Mouse (Mus musculus) liver, embryonic 14.5 days (tissue): ENCODE data around the gene Rab20. TPM values are rescaled to one million over a fixed set of nuclear protein-coding genes. Genes with fewer than 3 reads are reported as not detected.
"Not testable (repeated sequence)": the region's sequence is repeated elsewhere in the genome, so short reads cannot be mapped to it uniquely, and the experiment has no call there.

Experiments used
- ATAC-seq: fragments of 200-750 bp; cut with Nextera tagmentation; 2 replicates; pipeline ENCODE4 v1.8.0; 2017; ENCODE audit warnings: moderate number of reproducible peaks, mild to moderate bottlenecking, moderate library complexity; ENCODE audit not compliant: insufficient read depth
- DNase-seq, 3 experiments: peaks; one replicate each; pipeline ENCODE4 v3.0.0-alpha.2; 2012 to 2013; ENCODE audit warnings: low read depth in 3 of 3, low spot score in 3 of 3
- H3K27ac ChIP-seq: fragments of 300-500 bp; sonication (generic); 2 replicates; pipeline ENCODE4 v1.5.1; 2014; ENCODE audit warnings: moderate library complexity, mild to moderate bottlenecking, control low read depth, inconsistent platforms
- H3K27me3 ChIP-seq: fragments of 300-500 bp; sonication (generic); 2 replicates; pipeline ENCODE4 v1.6.1; 2014; ENCODE audit warnings: mild to moderate bottlenecking, low read length, moderate library complexity; ENCODE audit not compliant: control insufficient read depth, insufficient read depth
- H3K36me3 ChIP-seq: fragments of 300-500 bp; sonication (generic); replicated peaks from 2 replicates; pipeline ENCODE4 v1.6.1; 2014; ENCODE audit warnings: low read depth; ENCODE audit not compliant: control insufficient read depth, insufficient read depth
- H3K4me1 ChIP-seq, 2 experiments: fragments of 200-500 bp in 1 of 2; fragments of 300-500 bp in 1 of 2; sonication (generic) in 1 of 2; replicated peaks; 2 replicates each; pipeline ENCODE4 v1.6.1; 2012 to 2014; ENCODE audit warnings: antibody characterized with exemption in 1 of 2, inconsistent platforms in 1 of 2, low read length in 1 of 2; ENCODE audit not compliant: control insufficient read depth in 2 of 2, insufficient read depth in 2 of 2
- H3K4me2 ChIP-seq: fragments of 300-500 bp; sonication (generic); 2 replicates; pipeline ENCODE4 v1.6.1; 2014; ENCODE audit warnings: low read depth, mild to moderate bottlenecking, control low read depth, moderate library complexity
- H3K4me3 ChIP-seq, 2 experiments: fragments of 200-500 bp in 1 of 2; fragments of 300-500 bp in 1 of 2; sonication (generic) in 1 of 2; 2 replicates each; pipeline ENCODE4 v1.5.1; 2012 to 2014; ENCODE audit warnings: low read depth in 2 of 2, low read length in 2 of 2, mild to moderate bottlenecking in 2 of 2, control low read depth in 1 of 2, inconsistent platforms in 1 of 2, moderate library complexity in 1 of 2; ENCODE audit not compliant: insufficient read depth in 1 of 2
- H3K9ac ChIP-seq: fragments of 300-500 bp; sonication (generic); replicated peaks from 2 replicates; pipeline ENCODE4 v1.6.1; 2014; ENCODE audit warnings: mild to moderate bottlenecking, control low read depth, moderate library complexity
- H3K9me3 ChIP-seq: fragments of 300-500 bp; sonication (generic); 2 replicates; pipeline ENCODE4 v1.6.1; 2016; ENCODE audit warnings: low read length, mixed read lengths; ENCODE audit not compliant: control insufficient read depth
- CTCF ChIP-seq: IDR thresholded peaks from 2 replicates; pipeline ENCODE4 v1.5.1; 2016; ENCODE audit warnings: antibody characterized with exemption, low read depth, control low read depth
- EP300 ChIP-seq: IDR thresholded peaks from 2 replicates; pipeline ENCODE4 v1.6.1; 2016; ENCODE audit warnings: antibody characterized with exemption, low read depth
- WGBS: fragments of 180-500 bp; shearing (Covaris S2); extraction: QIAGEN DNeasy Blood & Tissue Kit; methylation state at CpG from one replicate; pipeline ENCODE4 v1.1.7; 2014; ENCODE audit not compliant: insufficient replicate concordance; 5-methylcytosine and 5-hydroxymethylcytosine counted together
- polyA plus RNA-seq, 2 experiments: library from polyadenylated mRNA; depleted of rRNA in 1 of 2; stranded (reverse) in 1 of 2; unstranded in 1 of 2; fragments of >200 nt; fragmentation: Nextera tagmentation in 1 of 2; extraction: Ambion mirVana in 1 of 2; gene quantifications; 2 replicates each; pipeline versions ENCODE4 v1.2.1 to v1.2.3; 2012 to 2014

Rab20 gene
- polyA plus RNA-seq, 2 experiments, result 2.8 to 2.9 TPM

- Histone ChIP-seq H3K4me2 (no peak overlapping the region), H3K27me3 (no peaks in the 10 kb centered on the region; the same call in none of the 2 replicates), H3K36me3 (no peaks in the 10 kb centered on the region), H3K9me3 (no peaks in the 10 kb centered on the region), H3K27ac (no peak overlapping the region), H3K4me1 (peaks cover 0 to 25% of the 10 kb centered on the region in 2 experiments; a peak in 2 of 4 replicates), H3K9ac (no peak overlapping the region), H3K4me3 (no peak overlapping the region)
- TF ChIP-seq CTCF, result peak; percentile 65
- no peak for TF ChIP-seq EP300
- WGBS, result 8% methylated on average over 3 of the region's 3 CpGs
- no peak for DNase-seq
- ATAC-seq, result no peak
These were observed 9.4 kb downstream of the Rab20 start for GRCm38 (mm10) chr8:11469095-11469494.

GRCm38 (mm10) chr8:11466528-11466927 is 12.0 kb downstream of the Rab20 start:
- WGBS, result 74% methylated on average over 5 of the region's 5 CpGs
- not testable (repeated sequence) for H3K9ac ChIP-seq, DNase-seq, H3K9me3 ChIP-seq, H3K4me3 ChIP-seq, ATAC-seq, H3K36me3 ChIP-seq, H3K27ac ChIP-seq, H3K27me3 ChIP-seq, H3K4me2 ChIP-seq
- H3K4me1 ChIP-seq, result peaks cover 0 to 22% of the 10 kb centered on the region in 2 experiments; a peak in 2 of 4 replicates

DNA sequence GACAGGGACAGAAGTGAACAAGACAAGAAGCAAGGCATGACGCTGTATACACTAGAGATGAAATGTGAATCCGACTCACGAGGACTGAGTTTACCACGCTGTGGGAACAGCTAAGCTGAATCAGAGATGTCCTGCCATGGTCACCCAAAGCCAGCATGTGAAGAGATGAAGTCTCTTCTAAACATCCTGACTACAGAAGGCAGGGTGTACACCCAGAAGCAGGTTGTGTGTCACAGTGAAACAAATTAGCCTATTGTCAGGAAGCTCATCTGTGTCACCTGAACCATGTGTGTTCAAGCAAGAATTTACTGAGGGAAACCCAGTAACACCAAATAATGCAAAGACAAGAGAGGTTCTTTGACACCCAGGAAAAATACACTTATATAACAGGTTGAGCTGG is 12.9 kb downstream of the Rab20 start:
- Histone ChIP-seq H3K27ac (no peak overlapping the region), H3K9me3 (no peaks in the 10 kb centered on the region), H3K4me2 (no peak overlapping the region), H3K36me3 (no peaks in the 10 kb centered on the region), H3K4me3 (no peak overlapping the region), H3K9ac (no peak overlapping the region), H3K4me1 (peaks cover 0 to 22% of the 10 kb centered on the region in 2 experiments; a peak in 2 of 4 replicates), H3K27me3 (no peaks in the 10 kb centered on the region)
- WGBS, result 73% methylated on average over 4 of the region's 4 CpGs
- DNase-seq (no peak), ATAC-seq (no peak)
- TF ChIP-seq CTCF (no peak), EP300 (no peak)

GRCm38 (mm10) chr8:11464707-11464964 is 13.9 kb downstream of the Rab20 start:
- no peak overlapping the region for H3K9ac ChIP-seq
- DNase-seq (no peak), ATAC-seq (no peak)
- H3K27me3 ChIP-seq, result no peaks in the 10 kb centered on the region
- H3K9me3 ChIP-seq, result no peaks in the 10 kb centered on the region
- no peaks in the 10 kb centered on the region for H3K36me3 ChIP-seq
- H3K27ac ChIP-seq, result no peak overlapping the region
- no peak for TF ChIP-seq EP300
- TF ChIP-seq CTCF, result no peak
- no peak overlapping the region for H3K4me2 ChIP-seq
- WGBS, result 49% methylated on average over 3 of the region's 3 CpGs
- peaks cover 0 to 22% of the 10 kb centered on the region in 2 experiments; a peak in 2 of 4 replicates for H3K4me1 ChIP-seq
- H3K4me3 ChIP-seq, result no peak overlapping the region

- peak; percentile 47; the same call in 1 of the 2 replicates for ATAC-seq
These were observed 14.4 kb downstream of the Rab20 start for GRCm38 (mm10) chr8:11463889-11464706.

More at GRCm38 (mm10) chr8:11463889-11464706, 14.4 kb downstream of the Rab20 start:
- no peak overlapping the region for H3K27ac ChIP-seq
- no peaks in the 10 kb centered on the region for H3K36me3 ChIP-seq
- no peaks in the 10 kb centered on the region for H3K9me3 ChIP-seq
- WGBS, result 29% methylated on average over 12 of the region's 12 CpGs
- no peak for DNase-seq
- TF ChIP-seq EP300, result no peak
- no peak for TF ChIP-seq CTCF
- no peaks in the 10 kb centered on the region for H3K27me3 ChIP-seq
- no peak overlapping the region for H3K4me2 ChIP-seq
- H3K9ac ChIP-seq, result no peak overlapping the region
- peaks cover 0 to 25% of the 10 kb centered on the region in 2 experiments; a peak in 2 of 4 replicates for H3K4me1 ChIP-seq
- no peak overlapping the region for H3K4me3 ChIP-seq
